Mouse (Mus musculus) left cerebral cortex, adult 2 months (tissue): ENCODE results near the gene Gm45062. TPM values are rescaled to one million over a fixed set of nuclear protein-coding genes. Genes with fewer than 3 reads are reported as not detected.
A peak's percentile ranks its signal among the peaks of the same experiment; 100 is the strongest.

Source experiments
- DNase-seq, 2 experiments: peaks; one replicate each; pipeline ENCODE4 v3.0.0; 2021 to 2022; ENCODE audit warnings: low spot score in 2 of 2, mixed read lengths in 1 of 2; ENCODE audit errors: extremely low spot score in 1 of 2
- H3K27ac ChIP-seq: fragments of 200-600 bp; 2 replicates; pipeline ENCODE4 v1.8.1; 2022
- H3K4me3 ChIP-seq: fragments of 200-600 bp; 2 replicates; pipeline ENCODE4 v1.8.1; 2022
- CTCF ChIP-seq: fragments of 200-600 bp; IDR thresholded peaks from 2 replicates; pipeline ENCODE4 v1.8.1; 2022; ENCODE audit warnings: antibody characterized with exemption, mild to moderate bottlenecking, moderate library complexity
- intact Hi-C: fragments of 180-260 bp; cut with DNase I; formaldehyde crosslinking; loops from one replicate; pipeline ENCODE4 v1.15.1; 2025
- total RNA-seq, 2 experiments: library from RNA; stranded (reverse); gene quantifications; 2 replicates each; pipeline ENCODE4 v1.2.3; 2021

Gene Gm45062
- total RNA-seq, 2 experiments from 2014 or later: 5.2 to 8.1 TPM

DNA sequence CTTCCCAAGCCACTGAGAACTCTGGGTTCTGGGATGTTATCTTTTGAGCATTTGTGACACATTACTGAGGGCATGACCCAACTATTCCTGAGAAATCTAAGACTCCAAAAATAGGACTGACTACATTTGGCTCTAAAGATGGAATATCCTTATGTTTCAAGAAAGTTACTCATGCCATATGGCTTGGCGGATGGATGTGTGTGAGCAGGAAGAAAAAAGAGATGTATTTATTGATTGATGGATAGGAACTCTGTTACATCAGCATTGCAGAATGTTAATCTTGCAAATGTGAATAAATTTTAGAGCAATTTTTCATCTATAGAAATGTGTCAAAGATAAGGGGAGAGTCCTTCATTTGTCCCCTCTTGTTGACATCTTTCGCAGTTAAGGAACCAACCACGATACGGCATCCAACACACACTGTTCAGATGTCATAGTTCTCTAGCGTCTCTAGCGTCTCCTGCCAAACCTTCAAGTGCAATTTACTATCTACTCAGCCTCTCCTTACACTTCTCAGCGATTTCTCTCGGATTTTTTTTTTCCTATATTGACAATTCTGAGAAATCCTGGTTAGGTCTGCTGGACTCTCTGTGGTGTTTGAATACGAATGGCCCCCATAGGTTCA lies 171.5 kb downstream of the Gm45062 start:
- TF ChIP-seq CTCF: peak; percentile 23
- Histone ChIP-seq H3K27ac (no peak overlapping the region), H3K4me3 (no peak overlapping the region)
- intact Hi-C loops: no loop called here
- no peak for DNase-seq

DNA sequence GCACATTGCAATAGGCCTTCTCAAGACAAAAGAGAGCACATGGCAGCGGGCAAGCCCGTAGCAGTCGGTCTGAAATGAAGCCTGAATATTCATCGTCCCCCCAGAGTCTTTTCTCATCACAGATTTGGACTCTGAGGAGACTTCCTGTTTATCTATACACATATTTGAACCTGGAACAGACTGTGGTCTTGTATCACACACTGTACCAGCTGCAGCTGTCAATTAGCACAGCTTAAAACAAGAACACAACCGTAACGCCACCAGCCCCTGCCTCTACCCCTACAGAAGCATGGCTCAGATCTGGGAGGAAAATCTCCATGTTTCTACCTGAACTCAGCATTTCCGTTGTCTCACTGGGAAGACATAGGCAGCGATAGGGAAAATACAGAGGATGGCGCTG lies 173.9 kb downstream of the Gm45062 start:
- no peak for TF ChIP-seq CTCF
- H3K27ac ChIP-seq: no peak overlapping the region
- no peak for DNase-seq
- intact Hi-C loops: no loop called here
- H3K4me3 ChIP-seq: no peak overlapping the region

DNA sequence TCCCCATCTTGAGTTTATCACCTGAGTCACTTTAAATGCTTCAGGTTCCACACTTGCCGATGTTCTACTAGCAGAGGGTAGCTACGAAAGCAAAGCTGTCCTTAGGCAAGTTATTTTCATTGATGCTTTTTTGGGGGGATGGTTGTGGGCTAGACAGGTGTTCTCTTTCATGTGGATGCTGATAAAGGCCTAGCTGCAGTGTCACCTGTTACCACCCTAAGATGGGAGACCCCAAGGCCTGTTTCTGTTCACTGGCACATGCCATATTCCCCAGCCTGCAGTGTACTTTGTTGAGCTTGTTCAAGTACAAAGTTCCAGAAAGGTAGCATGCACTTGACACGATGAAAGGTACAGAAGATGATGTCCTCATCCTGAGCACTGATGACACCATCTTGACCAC lies 178.7 kb downstream of the Gm45062 start:
- intact Hi-C loops: no loop called here
- no peak for DNase-seq
- no peak for TF ChIP-seq CTCF
- Histone ChIP-seq H3K27ac (no peak overlapping the region), H3K4me3 (no peak overlapping the region)

DNA sequence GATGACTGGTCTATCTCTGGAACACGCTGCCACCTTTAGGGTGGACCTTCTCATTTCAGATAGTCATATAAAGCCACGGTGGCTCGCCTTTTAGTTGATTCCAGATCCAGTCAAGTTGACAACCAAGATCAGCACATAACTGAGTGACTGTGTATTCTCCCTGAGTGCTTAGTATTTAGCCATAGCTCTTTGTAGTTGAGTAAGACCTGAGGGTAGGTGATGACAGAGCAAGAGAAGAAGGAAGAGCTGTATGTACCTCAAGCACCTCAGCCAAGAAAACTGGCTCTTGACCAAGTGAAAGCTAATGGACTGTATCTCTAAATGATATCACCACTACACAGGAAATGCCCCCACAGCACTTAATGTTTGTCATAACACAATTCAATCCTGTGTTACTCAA lies 182.6 kb downstream of the Gm45062 start:
- intact Hi-C loops: no loop called here
- Histone ChIP-seq H3K4me3 (no peak overlapping the region), H3K27ac (no peak overlapping the region)
- no peak for TF ChIP-seq CTCF
- no peak for DNase-seq

DNA sequence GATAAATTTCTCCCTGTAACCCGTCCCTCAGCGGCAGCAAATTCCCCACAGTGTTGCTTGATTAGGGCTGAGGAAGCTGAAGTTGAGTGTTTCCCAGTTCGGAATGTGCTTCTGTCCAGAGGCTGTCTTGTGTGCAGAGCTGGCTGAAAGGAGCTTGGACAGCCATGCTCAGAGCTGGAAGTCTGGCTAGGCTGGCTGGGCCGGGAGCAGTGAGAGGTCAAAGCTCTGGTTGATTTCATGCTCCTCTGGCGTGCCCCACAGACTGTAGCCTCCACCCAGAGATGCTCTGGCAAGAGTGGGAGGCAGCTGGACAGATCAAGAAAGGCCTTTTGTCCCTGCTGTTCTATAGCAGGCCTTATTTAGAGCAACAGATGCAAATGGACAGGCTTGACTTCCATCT lies 187.5 kb downstream of the Gm45062 start:
- intact Hi-C loops: no loop called here
- peak in 1 of 2 experiments; percentile 30 for DNase-seq
- TF ChIP-seq CTCF: no peak
- Histone ChIP-seq H3K4me3 (no peak overlapping the region), H3K27ac (peak overlapping the region; percentile 12)

DNA sequence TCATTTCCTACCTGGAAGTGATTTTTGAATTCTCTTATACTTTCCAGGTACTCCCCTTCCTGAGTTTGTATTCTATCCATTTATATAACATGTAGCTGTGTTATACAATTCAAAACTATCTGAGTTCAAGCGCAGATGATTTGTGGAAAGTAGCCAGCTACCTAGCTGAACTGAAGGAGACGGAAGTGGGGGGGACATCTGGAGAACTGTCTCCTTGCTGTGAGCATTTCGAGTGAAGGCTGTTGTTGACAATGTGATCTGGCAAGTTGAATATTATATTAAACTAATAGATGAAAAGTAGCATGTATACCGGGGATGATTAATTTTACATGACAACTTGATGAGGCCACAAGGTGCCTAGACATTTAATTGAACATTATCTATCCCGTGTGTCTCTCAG lies 196.3 kb downstream of the Gm45062 start:
- DNase-seq: no peak
- intact Hi-C loops: no loop called here
- no peak overlapping the region for H3K27ac ChIP-seq
- no peak for TF ChIP-seq CTCF
- no peak overlapping the region for H3K4me3 ChIP-seq

DNA sequence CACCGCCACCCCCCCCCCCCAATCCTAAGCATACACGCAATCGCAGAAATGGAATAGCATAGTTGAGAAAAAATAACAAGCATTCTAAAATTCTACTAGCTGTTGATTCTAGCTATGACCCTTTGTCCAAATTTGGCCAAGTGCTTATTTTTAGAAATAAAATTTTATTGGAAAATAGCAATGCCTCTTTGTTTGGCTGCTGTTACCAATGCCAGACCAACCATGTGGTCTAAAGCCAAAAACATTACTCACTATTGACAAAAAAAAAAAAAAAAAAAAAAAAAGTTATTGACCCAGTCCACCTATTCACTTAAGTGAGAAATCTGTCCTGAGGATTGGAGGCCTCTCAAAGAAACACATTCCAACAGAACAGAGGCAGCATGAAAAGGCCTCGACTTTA lies 199.3 kb downstream of the Gm45062 start:
- no peak for TF ChIP-seq CTCF
- intact Hi-C loops: no loop called here

DNA sequence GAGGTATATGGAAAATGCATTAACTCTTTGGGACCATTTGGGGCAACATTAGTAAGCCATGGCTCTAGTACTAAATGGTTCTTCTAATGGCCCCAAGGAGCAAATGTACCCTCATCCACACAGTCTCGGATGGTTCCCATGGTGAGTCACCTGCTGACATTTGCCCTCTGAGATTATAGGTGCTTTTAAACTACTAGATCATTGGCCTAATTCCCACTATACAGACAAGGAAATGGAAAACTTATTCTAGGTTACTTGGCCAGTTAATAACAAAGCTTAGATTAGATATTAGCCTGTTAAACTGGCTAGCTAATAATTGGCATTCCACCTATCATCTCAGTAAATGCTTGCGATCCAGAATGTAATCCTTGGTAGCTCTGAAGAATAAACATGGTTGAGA lies 203.2 kb downstream of the Gm45062 start:
- intact Hi-C loops: no loop called here
- DNase-seq: no peak
- H3K4me3 ChIP-seq: no peak overlapping the region
- TF ChIP-seq CTCF: no peak
- H3K27ac ChIP-seq: no peak overlapping the region

More for the DNA sequence above, 199.3 kb downstream of the Gm45062 start:
- H3K27ac ChIP-seq: no peak overlapping the region
- H3K4me3 ChIP-seq: no peak overlapping the region
- no peak for DNase-seq

DNA sequence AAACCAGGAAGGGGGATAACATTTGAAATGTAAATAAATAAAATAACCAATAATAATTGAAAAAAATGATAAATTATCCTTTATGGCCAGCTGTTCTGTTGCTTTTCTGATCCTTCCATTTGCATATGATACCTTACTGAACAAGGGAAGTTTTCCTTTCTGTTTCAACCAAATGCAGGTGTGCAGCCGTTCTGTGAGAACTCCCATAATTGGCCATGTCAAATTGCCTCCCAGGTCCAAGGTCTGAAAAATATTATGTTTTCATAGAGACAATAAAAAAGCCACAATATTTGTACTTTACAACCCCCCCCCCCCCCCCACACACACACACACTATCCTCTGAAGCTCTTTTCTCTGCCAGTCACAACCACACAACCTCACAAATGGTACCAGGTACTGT lies 206.1 kb downstream of the Gm45062 start:
- Histone ChIP-seq H3K4me3 (no peak overlapping the region), H3K27ac (no peak overlapping the region)
- intact Hi-C loops: no loop called here
- no peak for TF ChIP-seq CTCF
- DNase-seq: no peak

DNA sequence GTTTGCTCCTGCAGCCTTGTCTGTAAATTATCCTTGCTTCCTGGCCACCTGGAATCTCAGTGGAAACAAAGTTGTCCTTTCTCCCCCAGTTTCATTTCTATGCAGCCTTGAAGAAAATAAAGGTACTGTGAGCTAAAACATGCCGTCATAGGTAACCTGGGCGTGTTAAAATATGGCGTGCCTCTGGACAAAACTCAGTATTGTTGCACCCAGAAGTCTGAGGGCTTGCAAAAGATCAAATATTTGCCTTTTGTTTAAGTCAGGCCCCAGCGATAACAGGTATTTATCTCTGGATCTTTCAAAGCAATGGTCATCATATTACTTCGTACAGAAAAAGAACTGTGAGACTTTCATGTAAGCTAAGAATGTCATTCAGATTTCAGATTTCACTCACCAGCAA lies 206.7 kb downstream of the Gm45062 start:
- intact Hi-C loops: no loop called here
- DNase-seq: no peak
- no peak overlapping the region for H3K27ac ChIP-seq
- no peak overlapping the region for H3K4me3 ChIP-seq
- no peak for TF ChIP-seq CTCF

DNA sequence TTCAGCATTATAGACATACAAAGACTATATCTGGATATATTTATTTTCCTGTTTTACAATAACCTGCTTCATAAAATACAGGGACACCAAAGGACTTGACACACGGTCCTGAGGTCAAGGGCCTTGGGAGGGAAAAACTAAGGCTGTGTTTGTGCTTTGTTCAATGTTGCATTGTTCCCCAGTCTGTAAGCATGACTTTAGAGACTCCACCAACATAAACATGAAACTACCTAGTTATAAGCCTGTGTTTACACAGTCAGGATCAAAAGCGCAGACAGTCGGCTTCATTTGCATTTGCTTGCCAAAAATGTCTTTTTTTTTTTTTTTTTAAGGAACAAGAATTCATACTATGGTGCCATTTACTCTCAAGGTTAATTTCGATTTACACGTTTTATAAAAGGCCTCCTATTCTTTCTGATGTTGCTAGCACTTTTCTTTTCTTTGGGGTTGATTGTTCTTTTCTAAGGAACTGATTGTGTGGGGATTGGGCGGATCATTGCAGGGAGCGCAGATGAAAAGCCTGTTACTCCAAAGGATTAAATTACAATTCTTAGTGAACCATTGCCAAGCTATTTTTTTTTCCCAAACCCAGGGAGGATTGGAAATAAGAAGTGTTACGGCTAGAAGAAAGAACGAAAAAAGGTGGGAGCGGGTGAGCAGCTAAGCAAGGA lies 208.6 kb downstream of the Gm45062 start:
- DNase-seq: no peak
- no peak for TF ChIP-seq CTCF
- no peak overlapping the region for H3K4me3 ChIP-seq
- intact Hi-C loops: no loop called here
- H3K27ac ChIP-seq: no peak overlapping the region

DNA sequence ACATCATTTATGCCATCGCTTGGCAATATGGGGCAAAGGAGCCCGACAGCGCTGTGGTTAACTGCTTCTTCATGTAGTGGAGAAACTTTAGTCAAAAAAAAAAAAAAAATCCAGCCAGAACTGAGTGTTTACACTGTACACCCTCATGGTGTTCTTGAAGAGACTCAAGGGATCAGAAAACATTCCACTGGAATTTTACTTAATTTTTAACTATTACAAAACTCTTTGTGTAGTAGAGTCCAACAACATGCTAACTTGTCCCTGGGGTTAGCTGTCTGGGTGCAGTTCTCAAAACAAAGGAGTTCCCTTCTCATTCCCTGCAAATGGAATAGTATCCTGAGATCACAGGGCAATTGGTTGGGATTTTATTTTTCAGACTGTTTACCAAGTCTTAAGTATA lies 210.7 kb downstream of the Gm45062 start:
- TF ChIP-seq CTCF: no peak
- H3K27ac ChIP-seq: no peak overlapping the region
- intact Hi-C loops: no loop called here
- no peak overlapping the region for H3K4me3 ChIP-seq
- DNase-seq: no peak

DNA sequence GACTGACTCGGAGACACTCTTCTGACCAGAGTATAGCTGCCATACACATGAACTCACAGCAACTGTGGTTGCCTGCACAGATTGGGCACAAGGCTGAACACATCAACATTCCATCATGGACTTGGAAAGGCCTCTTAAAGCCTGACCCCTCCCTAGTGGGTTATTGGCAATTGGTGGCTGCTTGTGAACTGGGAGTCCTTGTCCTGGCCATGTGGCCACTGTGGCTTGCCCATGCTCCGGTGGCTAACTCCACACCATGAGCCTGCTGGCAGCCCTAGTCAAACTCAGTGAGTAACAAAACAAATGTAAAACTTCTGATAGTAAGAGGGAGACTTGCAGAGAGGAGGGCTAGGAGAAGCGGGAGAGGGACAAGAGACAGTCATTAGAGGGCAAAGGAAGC lies 212.9 kb downstream of the Gm45062 start:
- Histone ChIP-seq H3K27ac (no peak overlapping the region), H3K4me3 (no peak overlapping the region)
- no peak for DNase-seq
- TF ChIP-seq CTCF: no peak
- intact Hi-C loops: no loop called here
